Mouse (Mus musculus): ENCODE measurements around the gene Fam234b. TPM values are rescaled to one million over a fixed set of nuclear protein-coding genes. Genes with fewer than 3 reads are reported as not detected.

Fam234b gene
- total and polyA plus RNA-seq, 2 experiments from 2014 or later: 75.7 to 92.0 TPM

DNA sequence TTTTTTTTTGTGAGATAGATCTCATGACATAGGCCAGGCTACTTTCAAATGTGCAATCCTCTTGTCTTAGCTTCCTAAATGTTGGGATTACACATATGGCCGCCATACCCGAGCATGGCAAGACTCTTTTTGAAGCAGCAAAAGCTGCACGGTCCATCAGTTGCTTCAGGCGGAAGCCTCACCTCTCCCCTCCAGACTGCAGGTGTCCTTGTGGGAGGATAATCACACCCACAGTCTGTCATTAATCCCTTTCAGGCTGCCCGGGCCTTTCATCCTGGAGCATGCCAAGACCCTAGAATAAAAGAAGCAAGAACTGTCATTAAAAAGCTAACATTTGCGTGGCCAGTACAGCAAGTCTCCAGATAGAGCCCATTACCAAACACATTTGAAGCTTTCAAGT lies 71.8 kb downstream of the Fam234b start:
- Histone ChIP-seq H3K27ac (no peak overlapping the region), H3K9me3 (ENCODE audit: low read length) (no peaks in the 10 kb centered on the region), H3K9ac (replicated peaks; ENCODE audit: low read length) (no peak overlapping the region), H3K36me3 (ENCODE audit: insufficient read depth, low read length) (no peaks in the 10 kb centered on the region), H3K4me2 (ENCODE audit: low read depth, low read length) (no peak overlapping the region), H3K27me3 (ENCODE audit: insufficient read depth, low read length) (no peaks in the 10 kb centered on the region), H3K4me1 (ENCODE audit: insufficient read depth, low read length) (no peaks in the 10 kb centered on the region), H3K4me3 (ENCODE audit: low read length) (no peak overlapping the region)
- 38% methylated on average over 6 of the region's 6 CpGs for WGBS
- TF ChIP-seq CTCF (IDR thresholded peaks at IDR 0.05; ENCODE audit: low read depth): no peak
- no peak for ATAC-seq
- DNase-seq (ENCODE audit: low spot score): no peak

DNA sequence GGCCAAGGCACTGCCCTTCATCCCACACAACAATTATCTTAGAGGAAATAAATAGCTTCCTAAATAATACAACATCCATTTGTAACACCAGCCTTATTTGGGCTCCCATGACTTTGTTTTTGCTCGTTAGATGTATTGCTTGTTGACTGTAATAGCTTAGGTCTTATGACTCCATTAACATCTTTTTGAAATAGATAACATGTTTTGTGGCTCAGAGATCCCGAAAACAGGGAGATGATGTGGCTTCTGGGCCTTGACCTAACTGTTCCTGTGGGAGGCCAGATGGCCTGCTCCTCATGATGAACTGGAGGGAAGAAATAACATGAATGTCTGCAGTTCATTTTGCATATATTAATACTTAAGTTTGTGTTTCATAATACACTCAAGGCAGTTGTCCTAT lies 74.0 kb downstream of the Fam234b start:
- no peak for TF ChIP-seq CTCF (IDR thresholded peaks at IDR 0.05; ENCODE audit: low read depth)
- no peak overlapping the region for H3K27ac ChIP-seq
- H3K36me3 ChIP-seq (ENCODE audit: insufficient read depth, low read length): no peaks in the 10 kb centered on the region
- no peaks in the 10 kb centered on the region for H3K9me3 ChIP-seq (ENCODE audit: low read length)
- WGBS: 67% methylated on average over 2 of the region's 2 CpGs
- no peak for DNase-seq (ENCODE audit: low spot score)
- no peaks in the 10 kb centered on the region for H3K4me1 ChIP-seq (ENCODE audit: insufficient read depth, low read length)
- no peak overlapping the region for H3K4me3 ChIP-seq (ENCODE audit: low read length)
- no peak for ATAC-seq
- H3K4me2 ChIP-seq (ENCODE audit: low read depth, low read length): no peak overlapping the region
- no peak overlapping the region for H3K9ac ChIP-seq (replicated peaks; ENCODE audit: low read length)
- H3K27me3 ChIP-seq (ENCODE audit: insufficient read depth, low read length): no peaks in the 10 kb centered on the region

DNA sequence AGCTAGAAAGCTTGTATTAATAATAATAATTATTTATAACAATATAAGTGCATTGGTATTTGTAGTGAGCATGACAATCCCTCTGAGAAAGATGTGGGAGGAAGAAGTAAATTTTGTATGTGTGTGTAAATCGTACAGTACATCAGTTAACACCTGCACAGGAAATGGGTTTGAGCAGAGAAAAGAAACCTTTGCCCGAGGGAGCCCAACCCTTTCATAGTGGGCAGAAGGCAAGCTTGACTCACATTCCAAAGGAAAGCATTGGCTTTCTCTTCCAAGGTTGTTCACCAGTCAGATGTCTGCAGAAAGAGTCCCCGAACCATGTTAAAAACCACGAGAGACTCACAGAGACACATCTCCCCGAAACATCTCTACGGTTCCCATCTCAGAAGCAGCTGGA lies 75.3 kb downstream of the Fam234b start:
- 92% methylated on average over 6 of the region's 6 CpGs for WGBS
- no peaks in the 10 kb centered on the region for H3K9me3 ChIP-seq (ENCODE audit: low read length)
- H3K27ac ChIP-seq: no peak overlapping the region
- DNase-seq (ENCODE audit: low spot score) (no peak), ATAC-seq (no peak)
- no peaks in the 10 kb centered on the region for H3K36me3 ChIP-seq (ENCODE audit: insufficient read depth, low read length)
- no peaks in the 10 kb centered on the region for H3K27me3 ChIP-seq (ENCODE audit: insufficient read depth, low read length)
- no peak overlapping the region for H3K4me2 ChIP-seq (ENCODE audit: low read depth, low read length)
- TF ChIP-seq CTCF (IDR thresholded peaks at IDR 0.05; ENCODE audit: low read depth): no peak
- H3K4me3 ChIP-seq (ENCODE audit: low read length): no peak overlapping the region
- H3K4me1 ChIP-seq (ENCODE audit: insufficient read depth, low read length): no peaks in the 10 kb centered on the region
- H3K9ac ChIP-seq (replicated peaks; ENCODE audit: low read length): no peak overlapping the region

DNA sequence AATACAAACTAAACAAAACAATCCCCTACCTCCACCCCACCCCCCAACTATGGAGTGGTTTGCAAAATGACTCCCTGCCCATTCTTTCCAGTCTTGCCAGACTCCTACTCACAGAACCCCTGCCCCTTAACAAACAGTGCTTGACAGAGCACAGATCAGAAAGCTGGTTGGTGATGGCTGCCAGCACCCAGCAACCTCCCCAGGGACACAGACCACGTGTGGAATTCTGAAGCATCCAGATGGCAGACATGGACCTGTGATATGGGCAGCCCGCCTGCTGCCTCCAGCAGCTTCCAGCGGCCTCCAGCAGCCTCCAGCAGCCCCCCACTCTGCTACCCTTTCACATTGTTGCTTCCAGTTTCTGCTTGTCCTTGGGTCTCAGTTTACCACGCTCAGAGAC lies 77.5 kb downstream of the Fam234b start:
- no peak overlapping the region for H3K4me3 ChIP-seq (ENCODE audit: low read length)
- H3K9ac ChIP-seq (replicated peaks; ENCODE audit: low read length): no peak overlapping the region
- ATAC-seq (peak; percentile 49; the same call in 1 of the 2 replicates), DNase-seq (ENCODE audit: low spot score) (peak; percentile 48)
- no peak overlapping the region for H3K4me2 ChIP-seq (ENCODE audit: low read depth, low read length)
- H3K36me3 ChIP-seq (ENCODE audit: insufficient read depth, low read length): no peaks in the 10 kb centered on the region
- 0 out of 2 replicates have a peak, but pooled peaks cover 4% of the 10 kb centered on the region for H3K4me1 ChIP-seq (ENCODE audit: insufficient read depth, low read length)
- H3K27ac ChIP-seq: no peak overlapping the region
- no peaks in the 10 kb centered on the region for H3K9me3 ChIP-seq (ENCODE audit: low read length)
- TF ChIP-seq CTCF (IDR thresholded peaks at IDR 0.05; ENCODE audit: low read depth): no peak
- H3K27me3 ChIP-seq (ENCODE audit: insufficient read depth, low read length): no peaks in the 10 kb centered on the region
- 48% methylated on average over 4 of the region's 4 CpGs for WGBS

DNA sequence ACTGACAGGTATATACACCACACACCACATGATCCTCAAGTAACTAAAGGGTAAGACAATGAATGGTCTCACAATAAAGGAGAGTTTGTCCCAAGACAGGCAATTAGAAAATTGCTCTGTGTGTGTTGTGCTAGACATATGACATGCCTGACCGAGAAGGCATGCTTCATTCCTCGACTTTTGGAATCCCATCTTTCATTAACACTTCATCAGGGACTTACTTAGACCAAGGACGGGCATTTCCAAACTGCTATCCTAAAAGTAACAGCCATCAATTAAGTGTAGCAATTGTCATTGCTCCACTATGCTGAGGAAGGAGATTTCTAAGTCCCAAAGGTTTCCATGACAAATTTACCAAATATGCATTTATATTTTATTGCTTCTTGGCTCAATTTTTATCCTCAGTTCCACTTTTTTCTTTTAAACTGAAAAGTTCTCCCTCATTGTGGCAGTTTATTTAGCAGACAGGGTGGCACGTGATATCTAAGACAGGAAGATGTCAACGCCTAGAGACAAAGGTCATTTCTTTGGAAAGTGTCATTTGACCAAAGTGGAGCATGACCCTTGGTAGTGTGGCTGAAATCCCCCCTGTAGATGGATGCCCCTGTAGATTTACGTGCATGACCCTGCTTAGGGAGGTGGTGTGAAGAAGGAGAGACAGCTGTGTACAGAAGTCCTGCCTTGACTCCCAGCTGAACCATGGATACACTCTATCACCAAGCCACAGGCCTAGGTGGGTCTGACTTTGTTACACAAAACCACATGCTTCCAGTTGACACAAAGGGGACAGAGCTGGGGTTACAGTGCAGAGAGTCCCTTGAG lies 78.9 kb downstream of the Fam234b start:
- no peak for TF ChIP-seq CTCF (IDR thresholded peaks at IDR 0.05; ENCODE audit: low read depth)
- no peak for ATAC-seq
- Histone ChIP-seq H3K4me3 (ENCODE audit: low read length) (no peak overlapping the region), H3K36me3 (ENCODE audit: insufficient read depth, low read length) (no peaks in the 10 kb centered on the region), H3K27ac (no peak overlapping the region), H3K9me3 (ENCODE audit: low read length) (no peaks in the 10 kb centered on the region), H3K9ac (replicated peaks; ENCODE audit: low read length) (no peak overlapping the region), H3K27me3 (ENCODE audit: insufficient read depth, low read length) (no peaks in the 10 kb centered on the region), H3K4me2 (ENCODE audit: low read depth, low read length) (no peak overlapping the region), H3K4me1 (ENCODE audit: insufficient read depth, low read length) (0 out of 2 replicates have a peak, but pooled peaks cover 4% of the 10 kb centered on the region)
- 74% methylated on average over 6 of the region's 6 CpGs for WGBS
- DNase-seq (ENCODE audit: low spot score): no peak

DNA sequence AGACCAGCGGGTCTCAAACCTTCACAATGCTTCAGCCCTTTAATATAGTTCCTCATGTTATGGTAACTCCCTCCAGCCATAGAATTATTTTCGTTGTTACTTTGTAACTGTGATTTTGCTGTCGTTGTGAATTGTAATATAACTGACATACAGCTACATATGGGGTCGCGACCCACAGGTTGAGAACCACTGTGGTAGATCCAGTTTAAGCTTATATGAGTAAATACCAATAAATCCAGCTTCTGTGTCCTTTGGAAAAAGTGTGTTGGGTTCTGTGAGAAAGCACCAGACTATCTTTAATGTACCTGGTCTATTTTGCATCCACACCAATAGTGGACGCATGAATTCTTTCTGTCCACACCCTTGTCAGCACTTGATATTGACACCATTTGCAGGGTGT lies 80.5 kb downstream of the Fam234b start:
- DNase-seq (ENCODE audit: low spot score): no peak
- Histone ChIP-seq H3K27me3 (ENCODE audit: insufficient read depth, low read length) (no peaks in the 10 kb centered on the region), H3K4me2 (ENCODE audit: low read depth, low read length) (no peak overlapping the region), H3K27ac (no peak overlapping the region), H3K9ac (replicated peaks; ENCODE audit: low read length) (no peak overlapping the region), H3K9me3 (ENCODE audit: low read length) (no peaks in the 10 kb centered on the region), H3K4me1 (ENCODE audit: insufficient read depth, low read length) (0 out of 2 replicates have a peak, but pooled peaks cover 4% of the 10 kb centered on the region), H3K36me3 (ENCODE audit: insufficient read depth, low read length) (no peaks in the 10 kb centered on the region), H3K4me3 (ENCODE audit: low read length) (no peak overlapping the region)
- no peak for TF ChIP-seq CTCF (IDR thresholded peaks at IDR 0.05; ENCODE audit: low read depth)
- WGBS: 91% methylated on average over 6 of the region's 6 CpGs
- ATAC-seq: no peak

DNA sequence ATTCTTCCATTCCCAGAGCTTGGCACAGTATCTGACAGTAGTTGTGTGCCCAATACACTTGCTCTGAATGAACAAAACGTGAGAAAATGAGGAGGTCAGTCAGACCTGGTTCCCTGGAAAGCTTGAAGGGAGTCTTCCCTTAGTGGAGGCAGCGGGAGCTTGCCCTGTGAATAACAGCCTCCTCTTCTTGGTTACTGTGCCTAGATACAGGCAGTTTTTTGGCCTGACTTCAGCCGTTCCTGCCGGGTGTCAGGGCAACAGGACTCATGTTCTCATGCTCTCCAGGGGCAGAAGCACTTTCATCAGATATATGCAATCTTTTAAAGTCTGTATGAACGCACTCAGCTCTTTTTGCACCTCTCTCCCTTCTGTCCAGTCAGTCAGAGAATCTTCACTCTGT lies 81.5 kb downstream of the Fam234b start:
- WGBS: 41% methylated on average over 5 of the region's 5 CpGs
- Histone ChIP-seq H3K27me3 (ENCODE audit: insufficient read depth, low read length) (no peaks in the 10 kb centered on the region), H3K4me3 (ENCODE audit: low read length) (no peak overlapping the region), H3K4me1 (ENCODE audit: insufficient read depth, low read length) (0 out of 2 replicates have a peak, but pooled peaks cover 4% of the 10 kb centered on the region), H3K27ac (no peak overlapping the region), H3K9me3 (ENCODE audit: low read length) (no peaks in the 10 kb centered on the region), H3K36me3 (ENCODE audit: insufficient read depth, low read length) (no peaks in the 10 kb centered on the region), H3K9ac (replicated peaks; ENCODE audit: low read length) (no peak overlapping the region), H3K4me2 (ENCODE audit: low read depth, low read length) (no peak overlapping the region)
- no peak for TF ChIP-seq CTCF (IDR thresholded peaks at IDR 0.05; ENCODE audit: low read depth)
- ATAC-seq (peak; percentile 88), DNase-seq (ENCODE audit: low spot score) (peak; percentile 68)

Data from hindbrain, postnatal 0 days (tissue).